25 mouse cellular contexts compared by ENCODE assay signal in the genomic region with DNA sequence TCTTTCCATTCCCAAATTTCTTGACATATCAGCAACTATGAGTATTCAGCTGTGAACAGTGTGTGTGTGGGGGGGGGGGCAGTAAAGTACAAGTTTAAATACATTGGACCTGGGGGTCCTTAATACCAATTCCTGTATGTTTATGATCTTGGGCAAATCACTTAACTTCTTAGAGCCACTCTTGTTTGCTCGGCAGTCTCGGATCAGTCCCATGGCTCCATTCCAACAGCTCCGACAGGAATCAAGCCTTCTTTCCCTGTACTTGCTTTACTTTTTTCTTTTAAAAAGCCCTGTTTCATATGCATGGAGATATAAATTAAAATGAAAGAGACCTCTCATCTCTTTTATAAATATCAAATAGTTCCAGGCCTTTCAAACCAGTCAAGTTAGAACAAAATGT. TPM values are rescaled to one million over a fixed set of nuclear protein-coding genes. Genes with fewer than 3 reads are reported as not detected.
DNase-seq lines count a peak whose midpoint lies in the region; ATAC-seq and TF ChIP-seq lines count a peak whose summit lies in the region.
"Had no signal": no experiment of that assay in that cellular context is flagged by ENCODE, and none has a peak within 500 bp of the region (broad histone marks: within the 10 kb centered on the region; RNA-seq: fewer than 3 reads in every experiment).

No protein-coding gene starts in this region.

- TF ChIP-seq POLR2A in liver, adult 2 months (IDR thresholded peaks at IDR 0.05; ENCODE audit: extremely low read depth, insufficient read depth, low read length): no peak
- TF ChIP-seq POLR2A in brain, embryonic 14.5 days (IDR thresholded peaks at IDR 0.05; ENCODE audit: borderline replicate concordance, extremely low read depth, insufficient read depth, insufficient read length, poor library complexity, severe bottlenecking): no peak

- peaks cover 26% of the 10 kb centered on the region; the same call in 1 of the 2 replicates for H3K79me2 ChIP-seq in liver, adult 2 months (ENCODE audit: control insufficient read depth, insufficient read depth, low read length)

- H3K4me2 ChIP-seq in liver, embryonic 12.5 days: no peak overlapping the region
- H3K4me2 ChIP-seq: heart, embryonic 11.5 days; hindbrain, embryonic 13.5 days; lung, embryonic 15.5 days had no signal

- no peak overlapping the region for H3K4me3 ChIP-seq in liver, adult 2 months (ENCODE audit: insufficient read depth, low read depth, low read length)
- H3K4me3 ChIP-seq in liver, embryonic 12.5 days: no peak overlapping the region
- H3K4me3 ChIP-seq: erythroblast, embryonic 14.5 days; hindbrain, embryonic 13.5 days; lung, embryonic 15.5 days; midbrain, embryonic 10.5 days had no signal

- 2% methylated on average over 3 of the region's 3 CpGs for WGBS in liver, adult 2 months
- 91% methylated on average over 3 of the region's 3 CpGs for WGBS in liver, embryonic 12.5 days (ENCODE audit: insufficient replicate concordance)

- 0 out of 2 replicates have a peak overlapping the region, but pooled peaks have one; percentile 16 for H3K27ac ChIP-seq in liver, adult 2 months (replicated peaks; ENCODE audit: insufficient read depth, low read depth, low read length)
- H3K27ac ChIP-seq in liver, embryonic 12.5 days: no peak overlapping the region
- H3K27ac ChIP-seq: hindbrain, embryonic 13.5 days; kidney, postnatal 0 days; midbrain, embryonic 10.5 days had no signal

- H3K9me3 ChIP-seq in liver, embryonic 12.5 days (replicated peaks): no peaks in the 10 kb centered on the region
- H3K9me3 ChIP-seq: hindbrain, embryonic 13.5 days; lung, embryonic 15.5 days; midbrain, embryonic 10.5 days had no signal

- H3K4me1 ChIP-seq in liver, adult 2 months (ENCODE audit: control insufficient read depth, insufficient read depth, low read length): peaks cover 25% of the 10 kb centered on the region
- peaks cover 24% of the 10 kb centered on the region for H3K4me1 ChIP-seq in liver, embryonic 12.5 days
- H3K4me1 ChIP-seq: hindbrain, embryonic 13.5 days; midbrain, embryonic 10.5 days had no signal

- DNase-seq in adrenal gland, postnatal 36 days: peak; percentile 33 to 57
- DNase-seq in adrenal gland, postnatal 10 days: no peak
- peak; percentile 76 for DNase-seq in heart, adult 11 months
- no peak for DNase-seq in heart, adult 18-20 months
- DNase-seq in liver, adult 2 months (ENCODE audit: extremely low read depth, low read depth, low spot score): no peak
- peak; percentile 21 for DNase-seq in brain, embryonic 14.5 days (ENCODE audit: low read depth)
- DNase-seq in testis, postnatal 10 days (ENCODE audit: low spot score): no peak
- DNase-seq: adrenal gland, postnatal 25 days; embryo, embryonic 11 days; liver; retina, postnatal 1 day; right cerebral cortex, postnatal 4 days; thymus, postnatal 14 days had no signal

- TF ChIP-seq CTCF in liver, adult 2 months (IDR thresholded peaks at IDR 0.05; ENCODE audit: low read depth, low read length): no peak
- no peak for TF ChIP-seq CTCF in brain, embryonic 14.5 days (IDR thresholded peaks at IDR 0.05; ENCODE audit: borderline replicate concordance, extremely low read depth, insufficient read depth, insufficient read length)

- no peak for ATAC-seq in liver, embryonic 12.5 days
- ATAC-seq: forebrain, embryonic 14.5 days; inflammation-experienced regulatory T-cells, adult 6 months; Patski had no signal

- no peaks in the 10 kb centered on the region for H3K27me3 ChIP-seq in liver, adult 2 months (ENCODE audit: control insufficient read depth, insufficient read depth, low read length)
- no peaks in the 10 kb centered on the region for H3K27me3 ChIP-seq in liver, embryonic 12.5 days (replicated peaks)
- H3K27me3 ChIP-seq: hindbrain, embryonic 13.5 days; lung, embryonic 15.5 days; Patski had no signal

- no peaks in the 10 kb centered on the region for H3K36me3 ChIP-seq in liver, adult 2 months (ENCODE audit: control insufficient read depth, insufficient read depth, low read length)
- H3K36me3 ChIP-seq in liver, embryonic 12.5 days: peaks cover 9% of the 10 kb centered on the region; the same call in 1 of the 2 replicates
- H3K36me3 ChIP-seq: hindbrain, embryonic 13.5 days had no signal

- H3K9ac ChIP-seq in liver, adult 2 months (ENCODE audit: low read depth, low read length): no peak overlapping the region
- no peak overlapping the region for H3K9ac ChIP-seq in liver, embryonic 12.5 days
- H3K9ac ChIP-seq: hindbrain, embryonic 13.5 days; lung, embryonic 15.5 days had no signal

RNA-seq across cellular contexts. Expression of a gene that starts 30.7 kb away (rescaled TPM):
- total RNA-seq in adrenal gland, postnatal 36 days (2021): 10 to 100 TPM; 46.6 to 50.0 TPM
- 10 to 100 TPM; 44.4 to 70.7 TPM for total RNA-seq in adrenal gland, postnatal 10 days (2021)
- total RNA-seq in heart, adult 18-20 months (2021): 10 to 100 TPM; 39.5 to 42.6 TPM
- total RNA-seq in liver, adult 2 months (2014; rRNA removed): 21.5 and 25.2 TPM in 2 replicates
- 70.3 and 73.6 TPM in 2 replicates for polyA plus RNA-seq in liver, adult 2 months (2012; rRNA removed)
- polyA plus RNA-seq in liver, embryonic 12.5 days (2016; fragmentation: Nextera tagmentation; extraction: Ambion mirVana): 64.2 and 66.4 TPM in 2 replicates
- 160 and 212 TPM in 2 replicates for polyA plus RNA-seq in brain, embryonic 14.5 days (2012; rRNA removed)

RNA-seq across cellular contexts. Expression of a gene that starts 52.3 kb away (rescaled TPM):
- 1 to 10 TPM; 2.3 TPM for total RNA-seq in adrenal gland, postnatal 36 days (2021)
- total RNA-seq in adrenal gland, postnatal 10 days (2021): 1 to 10 TPM; 4.1 to 7.7 TPM
- total RNA-seq in heart, adult 18-20 months (2021): 1 to 10 TPM; 1.5 to 1.9 TPM
- total RNA-seq in liver, adult 2 months (2014; rRNA removed): 0.28 and 0.34 TPM in 2 replicates
- 0.57 and 0.58 TPM in 2 replicates for polyA plus RNA-seq in liver, adult 2 months (2012; rRNA removed)
- polyA plus RNA-seq in liver, embryonic 12.5 days (2016; fragmentation: Nextera tagmentation; extraction: Ambion mirVana): 0.20 and 0.44 TPM in 2 replicates
- polyA plus RNA-seq in brain, embryonic 14.5 days (2012; rRNA removed): 10.9 and 11.8 TPM in 2 replicates
- total RNA-seq: monocyte, adult 5-6 weeks had no signal
- polyA plus RNA-seq: CD4-positive, CD25-positive, alpha-beta regulatory T cell, adult 4 months; erythroblast, embryonic 14.5 days; inflammation-experienced regulatory T-cells, adult 6 months had no signal

RNA-seq across cellular contexts. Expression of a gene that starts 53.9 kb away (rescaled TPM):
- 1 to 10 TPM; 5.5 to 6.2 TPM for total RNA-seq in adrenal gland, postnatal 36 days (2021)
- 1 to 10 TPM; 6.2 to 6.5 TPM for total RNA-seq in adrenal gland, postnatal 10 days (2021)
- total RNA-seq in heart, adult 18-20 months (2021): under 1 TPM in 1 of 2 experiments, not detected in 1; 0.05 TPM
- total RNA-seq in liver, adult 2 months (2014; rRNA removed): 0.65 and 1.0 TPM in 2 replicates
- polyA plus RNA-seq in liver, adult 2 months (2012; rRNA removed): 0.40 and 0.65 TPM in 2 replicates
- polyA plus RNA-seq in liver, embryonic 12.5 days (2016; fragmentation: Nextera tagmentation; extraction: Ambion mirVana): 0.23 and 0.30 TPM in 2 replicates
- 21.8 and 39.8 TPM in 2 replicates for polyA plus RNA-seq in brain, embryonic 14.5 days (2012; rRNA removed)
- polyA plus RNA-seq: Patski had no signal

Comparison
In these comparisons a context has a peak if more than half of its experiments do, and no peak if none do; other contexts are left out.
1. DNase-seq: peak in adrenal gland, postnatal 36 days (2 of 2), heart, adult 11 months (single experiment) and brain, embryonic 14.5 days (single experiment); none in adrenal gland, postnatal 10 days (single experiment), heart, adult 18-20 months (0 of 2), liver, adult 2 months (single experiment) and testis, postnatal 10 days (single experiment).